Mouse (Mus musculus) heart, postnatal 4 days (tissue): Measurements from ENCODE around the gene Hsd17b13. TPM values are rescaled to one million over a fixed set of nuclear protein-coding genes. Genes with fewer than 3 reads are reported as not detected.
A peak's percentile ranks its signal among the peaks of the same experiment; 100 is the strongest.

Source experiments
- DNase-seq: peaks from one replicate; pipeline ENCODE4 v3.0.0; 2021
- total RNA-seq, 2 experiments: library from RNA; stranded (reverse); gene quantifications; 2 replicates each; pipeline ENCODE4 v1.2.3; 2021

The Hsd17b13 gene
- total RNA-seq, 2 experiments from 2014 or later: 0.26 TPM; not detected in 1

GRCm38 (mm10) chr5:103923755-103924154 lies 53.5 kb downstream of the Hsd17b13 start:
- no peak for DNase-seq

- DNase-seq: no peak
These were observed 54.1 kb downstream of the Hsd17b13 start for GRCm38 (mm10) chr5:103923101-103923500.

- no peak for DNase-seq
These were observed 54.8 kb downstream of the Hsd17b13 start for GRCm38 (mm10) chr5:103922436-103922835.

- no peak for DNase-seq
These were observed 57.7 kb downstream of the Hsd17b13 start for GRCm38 (mm10) chr5:103919497-103919896.

- DNase-seq: no peak
These were observed 59.0 kb downstream of the Hsd17b13 start for GRCm38 (mm10) chr5:103918233-103918632.

- no peak for DNase-seq
These were observed 59.8 kb downstream of the Hsd17b13 start for GRCm38 (mm10) chr5:103917357-103917895.

GRCm38 (mm10) chr5:103916595-103917356 lies 60.4 kb downstream of the Hsd17b13 start:
- DNase-seq: no peak

- no peak for DNase-seq
These were observed 62.6 kb downstream of the Hsd17b13 start for GRCm38 (mm10) chr5:103914335-103915226.

GRCm38 (mm10) chr5:103913150-103913549 lies 64.1 kb downstream of the Hsd17b13 start:
- DNase-seq: no peak

- DNase-seq: no peak
These were observed 65.7 kb downstream of the Hsd17b13 start for GRCm38 (mm10) chr5:103911555-103911954.

- DNase-seq: peak; percentile 88
These were observed 66.3 kb downstream of the Hsd17b13 start, which contains the start of gene Klhl8 for GRCm38 (mm10) chr5:103910748-103911409. Klhl8 (minus strand) TSS chr5:103911259.

- DNase-seq: no peak
These were observed 67.1 kb downstream of the Hsd17b13 start for GRCm38 (mm10) chr5:103910156-103910555.

- DNase-seq: no peak
These were observed 67.7 kb downstream of the Hsd17b13 start for GRCm38 (mm10) chr5:103909466-103909865.

GRCm38 (mm10) chr5:103908851-103909250 lies 68.4 kb downstream of the Hsd17b13 start:
- DNase-seq: no peak

GRCm38 (mm10) chr5:103907844-103908243 lies 69.4 kb downstream of the Hsd17b13 start:
- DNase-seq: no peak

- no peak for DNase-seq
These were observed 71.0 kb downstream of the Hsd17b13 start for GRCm38 (mm10) chr5:103906173-103906572.

Other genes with a start within 250 kb of the Hsd17b13 start
- gene Klhl8, start 66.2 kb downstream of the Hsd17b13 start, total RNA-seq: 10 to 100 TPM; 12.1 to 13.1 TPM
- gene Hsd17b11, start 44.5 kb upstream of the Hsd17b13 start, total RNA-seq: 10 to 100 TPM; 24.0 to 26.4 TPM
- gene Nudt9, start 68.9 kb upstream of the Hsd17b13 start, total RNA-seq: 10 to 100 TPM; 43.1 to 44.1 TPM
- not detected for gene Gm17660, start 100.2 kb upstream of the Hsd17b13 start, total RNA-seq
- gene Sparcl1, start 136.3 kb upstream of the Hsd17b13 start, total RNA-seq: 100 to 1,000 TPM; 242 to 250 TPM
- gene Dspp, start 193.3 kb upstream of the Hsd17b13 start, total RNA-seq: not detected
- gene Dmp1, start 225.2 kb upstream of the Hsd17b13 start, total RNA-seq: not detected